Mouse (Mus musculus) midbrain, embryonic 10.5 days (tissue): ENCODE data around the gene Plekhm2. TPM values are rescaled to one million over a fixed set of nuclear protein-coding genes. Genes with fewer than 3 reads are reported as not detected.

Experiments used
- DNase-seq: peaks from one replicate; pipeline ENCODE4 v3.0.0-alpha.2; 2017; ENCODE audit warnings: low spot score
- H3K27ac ChIP-seq: fragments of 300-500 bp; sonication (generic); replicated peaks from 2 replicates; pipeline ENCODE4 v1.5.1; 2016; ENCODE audit warnings: mild to moderate bottlenecking
- H3K27me3 ChIP-seq: fragments of 300-500 bp; sonication (generic); 2 replicates; pipeline ENCODE4 v1.6.1; 2016; ENCODE audit warnings: low read depth, mild to moderate bottlenecking; ENCODE audit not compliant: poor library complexity, severe bottlenecking
- H3K36me3 ChIP-seq: fragments of 300-500 bp; sonication (generic); 2 replicates; pipeline ENCODE4 v1.6.1; 2016; ENCODE audit warnings: mild to moderate bottlenecking, moderate library complexity
- H3K4me1 ChIP-seq: fragments of 300-500 bp; sonication (generic); 2 replicates; pipeline ENCODE4 v1.6.1; 2016
- H3K4me3 ChIP-seq: fragments of 300-500 bp; sonication (generic); 2 replicates; pipeline ENCODE4 v1.5.1; 2016; ENCODE audit warnings: mild to moderate bottlenecking, moderate library complexity
- H3K9me3 ChIP-seq: fragments of 300-500 bp; sonication (generic); replicated peaks from 2 replicates; pipeline ENCODE4 v1.6.1; 2016; ENCODE audit warnings: mild to moderate bottlenecking
- WGBS: fragments of 180-500 bp; shearing (Covaris S2); methylation state at CpG from one replicate; pipeline ENCODE4 v1.1.7; 2016; 5-methylcytosine and 5-hydroxymethylcytosine counted together
- polyA plus RNA-seq: library from polyadenylated mRNA; unstranded; fragments of >200 nt; fragmentation: Nextera tagmentation; extraction: Ambion mirVana; gene quantifications from 2 replicates; pipeline ENCODE4 v1.2.1, GENCODE M21; 2016

Gene Plekhm2
- polyA plus RNA-seq, 1 experiment from 2014 or later = 2.9 TPM

GRCm38 (mm10) chr4:141596700-141597328 is 67.9 kb downstream of the Plekhm2 start:
- no peak overlapping the region for H3K27ac ChIP-seq
- H3K27me3 ChIP-seq = peaks cover 47% of the 10 kb centered on the region
- H3K36me3 ChIP-seq = no peaks in the 10 kb centered on the region
- 85% methylated on average over 8 of the region's 8 CpGs for WGBS
- H3K4me1 ChIP-seq = peaks cover 41% of the 10 kb centered on the region
- DNase-seq = no peak
- no peaks in the 10 kb centered on the region for H3K9me3 ChIP-seq
- no peak overlapping the region for H3K4me3 ChIP-seq

- no peaks in the 10 kb centered on the region for H3K36me3 ChIP-seq
- DNase-seq = no peak
- peaks cover 33% of the 10 kb centered on the region for H3K4me1 ChIP-seq
- H3K27ac ChIP-seq = no peak overlapping the region
- 87% methylated on average over 9 of the region's 9 CpGs for WGBS
- peaks cover 36% of the 10 kb centered on the region for H3K27me3 ChIP-seq
- no peaks in the 10 kb centered on the region for H3K9me3 ChIP-seq
- no peak overlapping the region for H3K4me3 ChIP-seq
Observed at GRCm38 (mm10) chr4:141595605-141596268, 69.0 kb downstream of the Plekhm2 start.

- no peaks in the 10 kb centered on the region for H3K9me3 ChIP-seq
- 91% methylated on average over 11 of the region's 11 CpGs for WGBS
- no peak for DNase-seq
- peaks cover 27% of the 10 kb centered on the region for H3K4me1 ChIP-seq
- no peak overlapping the region for H3K4me3 ChIP-seq
- no peaks in the 10 kb centered on the region for H3K36me3 ChIP-seq
- H3K27me3 ChIP-seq = peaks cover 31% of the 10 kb centered on the region
- H3K27ac ChIP-seq = no peak overlapping the region
Observed at GRCm38 (mm10) chr4:141595138-141595537, 69.6 kb downstream of the Plekhm2 start.

- peak; percentile 40 for DNase-seq
- Histone ChIP-seq H3K27ac (no peak overlapping the region), H3K4me3 (no peak overlapping the region), H3K27me3 (no peaks in the 10 kb centered on the region), H3K9me3 (no peaks in the 10 kb centered on the region), H3K4me1 (0 out of 2 replicates have a peak, but pooled peaks cover 4% of the 10 kb centered on the region), H3K36me3 (no peaks in the 10 kb centered on the region; the same call in 1 of the 2 replicates)
- WGBS = 32% methylated on average over 3 of the region's 3 CpGs
Observed at GRCm38 (mm10) chr4:141591547-141591946, 73.2 kb downstream of the Plekhm2 start.

- WGBS = 93% methylated on average over 8 of the region's 8 CpGs
- no peaks in the 10 kb centered on the region for H3K27me3 ChIP-seq
- H3K27ac ChIP-seq = no peak overlapping the region
- H3K9me3 ChIP-seq = no peaks in the 10 kb centered on the region
- no peak for DNase-seq
- H3K36me3 ChIP-seq = peaks cover 3% of the 10 kb centered on the region; the same call in 1 of the 2 replicates
- H3K4me3 ChIP-seq = no peak overlapping the region
- H3K4me1 ChIP-seq = no peaks in the 10 kb centered on the region
Observed at GRCm38 (mm10) chr4:141583919-141584318, 80.8 kb downstream of the Plekhm2 start.

GRCm38 (mm10) chr4:141581051-141581450 is 83.6 kb downstream of the Plekhm2 start:
- H3K9me3 ChIP-seq = no peaks in the 10 kb centered on the region
- no peak overlapping the region for H3K27ac ChIP-seq
- WGBS = 89% methylated on average over 13 of the region's 13 CpGs
- H3K4me3 ChIP-seq = no peak overlapping the region
- DNase-seq = no peak
- no peaks in the 10 kb centered on the region for H3K27me3 ChIP-seq
- H3K36me3 ChIP-seq = peaks cover 8% of the 10 kb centered on the region; the same call in 1 of the 2 replicates
- no peaks in the 10 kb centered on the region for H3K4me1 ChIP-seq

- 87% methylated on average over 3 of the region's 3 CpGs for WGBS
- no peaks in the 10 kb centered on the region for H3K27me3 ChIP-seq
- peaks cover 8% of the 10 kb centered on the region; the same call in 1 of the 2 replicates for H3K36me3 ChIP-seq
Observed at GRCm38 (mm10) chr4:141578833-141579232, 85.9 kb downstream of the Plekhm2 start.

GRCm38 (mm10) chr4:141576877-141577276 is 87.8 kb downstream of the Plekhm2 start:
- Histone ChIP-seq H3K27me3 (no peaks in the 10 kb centered on the region), H3K27ac (no peak overlapping the region), H3K9me3 (no peaks in the 10 kb centered on the region), H3K36me3 (peaks cover 8% of the 10 kb centered on the region; the same call in 1 of the 2 replicates), H3K4me1 (no peaks in the 10 kb centered on the region), H3K4me3 (no peak overlapping the region)
- DNase-seq = no peak
- 95% methylated on average over 7 of the region's 7 CpGs for WGBS

More at GRCm38 (mm10) chr4:141578833-141579232, 85.9 kb downstream of the Plekhm2 start:
- Histone ChIP-seq H3K4me3 (no peak overlapping the region), H3K4me1 (no peaks in the 10 kb centered on the region), H3K27ac (no peak overlapping the region), H3K9me3 (no peaks in the 10 kb centered on the region)
- no peak for DNase-seq

- H3K9me3 ChIP-seq = no peaks in the 10 kb centered on the region
- H3K4me3 ChIP-seq = no peak overlapping the region
- H3K27me3 ChIP-seq = no peaks in the 10 kb centered on the region
- no peak for DNase-seq
- WGBS = 87% methylated on average over 11 of the region's 11 CpGs
- H3K27ac ChIP-seq = no peak overlapping the region
- H3K4me1 ChIP-seq = peaks cover under 1% of the 10 kb centered on the region; the same call in 1 of the 2 replicates
- peaks cover 8% of the 10 kb centered on the region; the same call in 1 of the 2 replicates for H3K36me3 ChIP-seq
Observed at GRCm38 (mm10) chr4:141576404-141576803, 88.3 kb downstream of the Plekhm2 start.

Other genes with a start within 250 kb of the Plekhm2 start
- gene Clcnkb, start 248.9 kb downstream of the Plekhm2 start, polyA plus RNA-seq = not detected in 2 replicates
- gene Hspb7, start 244.1 kb downstream of the Plekhm2 start, polyA plus RNA-seq = not detected in 2 replicates
- not detected in 2 replicates for gene Srarp, start 228.8 kb downstream of the Plekhm2 start, polyA plus RNA-seq
- 55.1 and 61.5 TPM in 2 replicates for gene Zbtb17, start 220.2 kb downstream of the Plekhm2 start, polyA plus RNA-seq
- gene Spen, start 126.3 kb downstream of the Plekhm2 start, polyA plus RNA-seq = 12.3 and 14.8 TPM in 2 replicates
- gene Fblim1, start 58.8 kb downstream of the Plekhm2 start, polyA plus RNA-seq = 24.5 and 27.5 TPM in 2 replicates
- gene Tmem82, start 46.3 kb downstream of the Plekhm2 start, polyA plus RNA-seq = 0.98 and 1.3 TPM in 2 replicates
- gene Slc25a34, start 41.1 kb downstream of the Plekhm2 start, polyA plus RNA-seq = 0.05 TPM in 1 of 2 replicates, not detected in the other
- gene Rsc1a1, start 20.7 kb upstream of the Plekhm2 start, polyA plus RNA-seq = 2.2 and 2.4 TPM in 2 replicates
- 23.7 and 24.2 TPM in 2 replicates for gene Ddi2, start 58.5 kb upstream of the Plekhm2 start, polyA plus RNA-seq
- gene Agmat, start 81.8 kb upstream of the Plekhm2 start, polyA plus RNA-seq = not detected in 2 replicates
- 4.4 and 5.3 TPM in 2 replicates for gene Dnajc16, start 126.0 kb upstream of the Plekhm2 start, polyA plus RNA-seq
- gene Casp9, start 128.7 kb upstream of the Plekhm2 start, polyA plus RNA-seq = 24.4 and 28.8 TPM in 2 replicates
- not detected in 2 replicates for gene Cela2a, start 161.3 kb upstream of the Plekhm2 start, polyA plus RNA-seq
- gene Ctrc, start 181.5 kb upstream of the Plekhm2 start, polyA plus RNA-seq = not detected in 2 replicates
- 50.1 and 69.2 TPM in 2 replicates for gene Efhd2, start 210.0 kb upstream of the Plekhm2 start, polyA plus RNA-seq